Mouse (Mus musculus): Measurements from ENCODE around the gene Msgn1. TPM values are rescaled to one million over a fixed set of nuclear protein-coding genes. Genes with fewer than 3 reads are reported as not detected.

The Msgn1 gene
- polyA plus RNA-seq, 1 experiment: not detected

DNA sequence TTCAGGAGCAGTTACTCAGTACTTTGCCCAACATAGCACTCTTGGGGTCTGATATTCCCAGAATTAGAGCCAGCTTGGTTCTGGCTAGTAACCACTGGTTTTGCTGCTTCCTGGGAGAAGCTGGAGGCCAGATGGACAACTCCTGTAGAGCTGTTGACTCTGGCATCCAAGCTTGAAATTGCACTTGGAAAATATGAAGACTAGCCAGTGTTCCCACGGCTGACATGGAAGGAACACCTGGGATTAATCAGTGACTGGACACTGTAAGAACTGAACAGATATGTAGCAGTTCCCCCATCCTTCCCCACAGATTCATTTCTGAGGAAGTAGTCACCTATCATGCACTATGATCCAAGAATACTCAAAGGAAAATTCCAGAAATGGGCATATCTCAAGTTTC lies 4.1 kb upstream of the Msgn1 start:
- Histone ChIP-seq H3K27ac (replicated peaks; ENCODE audit: low read depth, low read length) (no peak overlapping the region), H3K4me3 (ENCODE audit: insufficient read depth, low read depth, low read length) (no peak overlapping the region), H3K4me1 (ENCODE audit: control insufficient read depth, insufficient read depth, insufficient read length, low read length) (no peaks in the 10 kb centered on the region)

DNA sequence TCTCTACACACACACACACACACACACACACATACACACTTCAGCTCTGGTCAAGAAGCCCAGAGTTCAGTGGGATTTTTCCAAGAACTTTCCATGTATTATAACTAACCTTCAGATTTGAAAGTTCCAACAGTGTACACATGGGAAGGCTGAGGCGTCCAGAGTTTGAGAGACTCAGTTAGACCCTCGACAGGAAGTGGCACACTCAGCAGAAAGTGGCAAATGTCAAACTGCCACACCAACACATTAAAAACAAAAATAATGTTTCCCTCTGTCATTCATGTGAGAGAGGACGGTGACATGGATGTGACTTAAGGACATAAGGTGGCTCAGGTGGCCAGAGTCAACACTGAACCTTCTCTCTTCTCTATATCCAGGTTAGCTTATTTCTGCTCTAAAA lies 1.6 kb upstream of the Msgn1 start:
- H3K4me3 ChIP-seq (ENCODE audit: insufficient read depth, low read depth, low read length): no peak overlapping the region
- H3K4me1 ChIP-seq (ENCODE audit: control insufficient read depth, insufficient read depth, insufficient read length, low read length): no peaks in the 10 kb centered on the region
- no peak overlapping the region for H3K27ac ChIP-seq (replicated peaks; ENCODE audit: low read depth, low read length)

GRCm38 (mm10) chr12:11209636-11210035 lies 864 bp upstream of the Msgn1 start:
- H3K4me1 ChIP-seq (ENCODE audit: control insufficient read depth, insufficient read depth, insufficient read length, low read length): 0 out of 2 replicates have a peak, but pooled peaks cover under 1% of the 10 kb centered on the region
- H3K4me3 ChIP-seq (ENCODE audit: insufficient read depth, low read depth, low read length): no peak overlapping the region
- no peak overlapping the region for H3K27ac ChIP-seq (replicated peaks; ENCODE audit: low read depth, low read length)

GRCm38 (mm10) chr12:11206321-11206720 lies 2.5 kb downstream of the Msgn1 start:
- Histone ChIP-seq H3K4me1 (ENCODE audit: control insufficient read depth, insufficient read depth, insufficient read length, low read length) (0 out of 2 replicates have a peak, but pooled peaks cover 5% of the 10 kb centered on the region), H3K4me3 (ENCODE audit: insufficient read depth, low read depth, low read length) (no peak overlapping the region)

GRCm38 (mm10) chr12:11203694-11204665 lies 4.8 kb downstream of the Msgn1 start:
- Histone ChIP-seq H3K4me1 (ENCODE audit: control insufficient read depth, insufficient read depth, insufficient read length, low read length) (0 out of 2 replicates have a peak, but pooled peaks cover 5% of the 10 kb centered on the region), H3K4me3 (ENCODE audit: insufficient read depth, low read depth, low read length) (no peak overlapping the region; the same call in 1 of the 2 replicates), H3K27ac (replicated peaks; ENCODE audit: low read depth, low read length) (peak overlapping the region; percentile 59)

More at GRCm38 (mm10) chr12:11206321-11206720, 2.5 kb downstream of the Msgn1 start:
- no peak overlapping the region for H3K27ac ChIP-seq (replicated peaks; ENCODE audit: low read depth, low read length)

- Histone ChIP-seq H3K27ac (replicated peaks; ENCODE audit: low read depth, low read length) (no peak overlapping the region), H3K4me1 (ENCODE audit: control insufficient read depth, insufficient read depth, insufficient read length, low read length) (0 out of 2 replicates have a peak, but pooled peaks cover 5% of the 10 kb centered on the region), H3K4me3 (ENCODE audit: insufficient read depth, low read depth, low read length) (no peak overlapping the region)
Observed at GRCm38 (mm10) chr12:11202476-11202875, 6.3 kb downstream of the Msgn1 start.

GRCm38 (mm10) chr12:11200711-11201110 lies 8.1 kb downstream of the Msgn1 start:
- Histone ChIP-seq H3K27ac (replicated peaks; ENCODE audit: low read depth, low read length) (no peak overlapping the region), H3K4me1 (ENCODE audit: control insufficient read depth, insufficient read depth, insufficient read length, low read length) (0 out of 2 replicates have a peak, but pooled peaks cover 5% of the 10 kb centered on the region), H3K4me3 (ENCODE audit: insufficient read depth, low read depth, low read length) (no peak overlapping the region)

GRCm38 (mm10) chr12:11198551-11198950 lies 10.2 kb downstream of the Msgn1 start:
- Histone ChIP-seq H3K27ac (replicated peaks; ENCODE audit: low read depth, low read length) (no peak overlapping the region), H3K4me3 (ENCODE audit: insufficient read depth, low read depth, low read length) (no peak overlapping the region), H3K4me1 (ENCODE audit: control insufficient read depth, insufficient read depth, insufficient read length, low read length) (no peaks in the 10 kb centered on the region)

- Histone ChIP-seq H3K4me1 (ENCODE audit: control insufficient read depth, insufficient read depth, insufficient read length, low read length) (no peaks in the 10 kb centered on the region), H3K4me3 (ENCODE audit: insufficient read depth, low read depth, low read length) (no peak overlapping the region), H3K27ac (replicated peaks; ENCODE audit: low read depth, low read length) (no peak overlapping the region)
Observed at GRCm38 (mm10) chr12:11198026-11198425, 10.7 kb downstream of the Msgn1 start.

DNA sequence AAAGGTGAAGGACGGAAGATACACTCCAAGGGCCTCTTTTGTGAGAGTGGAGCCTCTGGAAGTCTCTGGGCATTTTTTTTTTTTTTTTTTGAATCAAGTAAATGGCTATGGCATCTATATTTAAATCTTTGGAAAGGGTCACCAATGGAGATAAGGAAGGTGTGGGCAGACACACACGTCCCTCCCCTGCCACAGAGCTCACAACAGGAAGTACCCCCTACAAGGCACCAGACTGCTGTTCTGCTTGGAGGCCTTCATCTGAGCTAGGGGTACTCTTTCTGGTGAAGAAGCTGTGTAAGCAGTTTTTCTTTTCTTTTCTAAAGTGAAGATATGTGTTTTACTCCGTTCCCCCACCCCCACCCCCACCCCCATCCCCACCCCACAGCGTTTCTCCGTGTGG lies 11.9 kb downstream of the Msgn1 start:
- H3K4me1 ChIP-seq (ENCODE audit: control insufficient read depth, insufficient read depth, insufficient read length, low read length): no peaks in the 10 kb centered on the region
- no peak overlapping the region for H3K4me3 ChIP-seq (ENCODE audit: insufficient read depth, low read depth, low read length)
- peak overlapping the region; percentile 71; the same call in 1 of the 2 replicates for H3K27ac ChIP-seq (replicated peaks; ENCODE audit: low read depth, low read length)

DNA sequence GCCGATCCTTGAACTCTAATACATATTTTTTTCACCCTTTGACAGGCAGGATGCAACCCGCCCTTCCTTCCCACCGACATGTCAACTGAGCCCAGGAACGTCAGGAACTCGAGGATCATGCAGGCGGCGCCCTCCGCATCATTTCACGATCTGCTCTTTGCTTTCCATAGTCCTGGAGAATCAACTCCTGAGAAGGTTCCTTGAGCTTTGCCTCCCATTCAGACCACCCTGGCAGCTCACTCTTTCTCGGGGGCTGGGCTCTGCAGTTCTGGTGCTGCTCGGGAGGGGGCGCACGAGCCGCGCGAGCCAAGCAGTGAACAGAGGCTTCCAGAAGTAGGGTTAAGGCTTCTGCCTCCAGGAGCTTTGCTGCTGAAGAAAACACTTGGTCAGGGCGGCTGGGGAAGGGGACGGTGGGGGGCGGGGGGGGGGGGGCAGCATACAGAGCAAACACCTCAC lies 12.6 kb downstream of the Msgn1 start:
- Histone ChIP-seq H3K27ac (replicated peaks; ENCODE audit: low read depth, low read length) (peak overlapping the region; percentile 62), H3K4me1 (ENCODE audit: control insufficient read depth, insufficient read depth, insufficient read length, low read length) (no peaks in the 10 kb centered on the region), H3K4me3 (ENCODE audit: insufficient read depth, low read depth, low read length) (peak overlapping the region; percentile 24; the same call in 1 of the 2 replicates)

DNA sequence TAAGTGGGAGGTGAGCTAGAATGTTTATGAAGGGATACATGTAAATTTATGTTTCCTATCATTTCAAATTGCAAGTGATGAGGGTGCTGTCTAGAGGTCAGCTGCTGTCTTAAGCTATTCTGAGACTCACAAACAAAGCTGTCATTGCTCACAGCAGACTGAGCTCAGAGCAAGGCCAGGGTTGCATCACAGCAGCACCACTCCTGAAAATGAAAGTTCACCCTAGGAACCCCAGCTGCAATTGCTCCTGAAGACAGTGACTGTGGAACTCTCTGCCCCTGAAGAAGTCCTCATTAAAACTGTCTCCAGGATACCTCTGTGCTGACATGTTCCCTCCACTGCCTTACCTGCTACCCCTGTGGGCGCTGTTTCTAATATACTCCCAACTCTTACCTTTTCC lies 13.7 kb downstream of the Msgn1 start:
- Histone ChIP-seq H3K4me3 (ENCODE audit: insufficient read depth, low read depth, low read length) (no peak overlapping the region), H3K4me1 (ENCODE audit: control insufficient read depth, insufficient read depth, insufficient read length, low read length) (no peaks in the 10 kb centered on the region), H3K27ac (replicated peaks; ENCODE audit: low read depth, low read length) (no peak overlapping the region)

- no peaks in the 10 kb centered on the region for H3K4me1 ChIP-seq (ENCODE audit: control insufficient read depth, insufficient read depth, insufficient read length, low read length)
- no peak overlapping the region for H3K4me3 ChIP-seq (ENCODE audit: insufficient read depth, low read depth, low read length)
- no peak overlapping the region for H3K27ac ChIP-seq (replicated peaks; ENCODE audit: low read depth, low read length)
Observed at GRCm38 (mm10) chr12:11178486-11179154, 30.2 kb downstream of the Msgn1 start.

GRCm38 (mm10) chr12:11177408-11178394 lies 31.1 kb downstream of the Msgn1 start:
- Histone ChIP-seq H3K4me3 (ENCODE audit: insufficient read depth, low read depth, low read length) (no peak overlapping the region), H3K4me1 (ENCODE audit: control insufficient read depth, insufficient read depth, insufficient read length, low read length) (no peaks in the 10 kb centered on the region), H3K27ac (replicated peaks; ENCODE audit: low read depth, low read length) (no peak overlapping the region)
